Mouse (Mus musculus) forebrain, embryonic 14.5 days (tissue): ENCODE data around the gene Sh3bp5l. TPM values are rescaled to one million over a fixed set of nuclear protein-coding genes. Genes with fewer than 3 reads are reported as not detected.

Experiments
- ATAC-seq: fragments of 200-750 bp; cut with Nextera tagmentation; 2 replicates; pipeline ENCODE4 v1.8.0; 2017; ENCODE audit warnings: mild to moderate bottlenecking, moderate library complexity
- DNase-seq: peaks from one replicate; pipeline ENCODE4 v3.0.0-alpha.2; 2015; ENCODE audit warnings: low spot score
- H3K27ac ChIP-seq: fragments of 300-500 bp; sonication (generic); 2 replicates; pipeline ENCODE4 v1.5.1; 2014; ENCODE audit warnings: low read depth, mild to moderate bottlenecking, control low read depth, low read length, moderate library complexity
- H3K27me3 ChIP-seq: fragments of 300-500 bp; sonication (generic); replicated peaks from 2 replicates; pipeline ENCODE4 v1.6.1; 2014; ENCODE audit warnings: low read length, control low read depth, mixed read lengths; ENCODE audit not compliant: control insufficient read depth, insufficient read depth
- H3K36me3 ChIP-seq: fragments of 300-500 bp; sonication (generic); 2 replicates; pipeline ENCODE4 v1.6.1; 2014; ENCODE audit warnings: low read length, control low read depth; ENCODE audit not compliant: control insufficient read depth, insufficient read depth
- H3K4me1 ChIP-seq: fragments of 300-500 bp; sonication (generic); 2 replicates; pipeline ENCODE4 v1.6.1; 2014; ENCODE audit warnings: antibody characterized with exemption, low read length, control low read depth; ENCODE audit not compliant: control insufficient read depth, insufficient read depth
- H3K4me2 ChIP-seq: fragments of 300-500 bp; sonication (generic); 2 replicates; pipeline ENCODE4 v1.6.1; 2014; ENCODE audit warnings: mild to moderate bottlenecking, control low read depth, low read length
- H3K4me3 ChIP-seq: fragments of 300-500 bp; sonication (generic); 2 replicates; pipeline ENCODE4 v1.5.1; 2014; ENCODE audit warnings: low read depth, low read length, control low read depth
- H3K9ac ChIP-seq: fragments of 300-500 bp; sonication (generic); 2 replicates; pipeline ENCODE4 v1.6.1; 2014; ENCODE audit warnings: mild to moderate bottlenecking, low read length, control low read depth, moderate library complexity
- H3K9me3 ChIP-seq: fragments of 300-500 bp; sonication (generic); replicated peaks from 2 replicates; pipeline ENCODE4 v1.6.1; 2016; ENCODE audit warnings: low read length, control low read depth, mixed read lengths; ENCODE audit not compliant: control insufficient read depth
- WGBS: fragments of 180-500 bp; shearing (Covaris S2); extraction: QIAGEN DNeasy Blood & Tissue Kit; methylation state at CpG from one replicate; pipeline ENCODE4 v1.1.7; 2014; 5-methylcytosine and 5-hydroxymethylcytosine counted together
- polyA plus RNA-seq: library from polyadenylated mRNA; unstranded; fragments of >200 nt; fragmentation: Nextera tagmentation; extraction: Ambion mirVana; gene quantifications from 2 replicates; pipeline ENCODE4 v1.2.1, GENCODE M21; 2014

The Sh3bp5l gene
- polyA plus RNA-seq, 1 experiment from 2014 or later, result 29.5 TPM

DNA sequence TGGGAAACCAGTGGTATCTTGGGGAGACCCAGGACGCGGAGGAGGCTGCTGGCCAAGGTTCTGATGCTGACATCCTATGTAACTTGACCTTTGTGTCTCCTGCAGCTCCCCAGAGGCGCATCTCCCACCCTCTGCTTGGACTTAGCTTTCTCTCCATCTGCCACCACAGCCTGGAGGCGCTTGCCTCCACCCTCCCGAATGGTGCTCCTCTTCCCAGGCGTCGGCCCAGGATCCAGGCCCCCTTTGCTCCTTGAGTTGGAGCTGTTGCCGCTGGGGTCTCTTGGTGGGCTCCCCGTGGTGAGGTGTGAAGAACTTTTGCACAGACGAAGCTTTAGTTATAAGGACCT is 598 bp downstream of the Sh3bp5l start:
- Histone ChIP-seq H3K27me3 (no peaks in the 10 kb centered on the region), H3K27ac (no peak overlapping the region), H3K4me3 (peak overlapping the region; percentile 86), H3K9me3 (no peaks in the 10 kb centered on the region), H3K36me3 (peaks cover 34% of the 10 kb centered on the region), H3K4me1 (peaks cover 23% of the 10 kb centered on the region), H3K9ac (peak overlapping the region; percentile 77), H3K4me2 (peak overlapping the region; percentile 90)
- DNase-seq, result no peak
- no peak for ATAC-seq
- WGBS, result 26% methylated on average over 10 of the region's 10 CpGs

DNA sequence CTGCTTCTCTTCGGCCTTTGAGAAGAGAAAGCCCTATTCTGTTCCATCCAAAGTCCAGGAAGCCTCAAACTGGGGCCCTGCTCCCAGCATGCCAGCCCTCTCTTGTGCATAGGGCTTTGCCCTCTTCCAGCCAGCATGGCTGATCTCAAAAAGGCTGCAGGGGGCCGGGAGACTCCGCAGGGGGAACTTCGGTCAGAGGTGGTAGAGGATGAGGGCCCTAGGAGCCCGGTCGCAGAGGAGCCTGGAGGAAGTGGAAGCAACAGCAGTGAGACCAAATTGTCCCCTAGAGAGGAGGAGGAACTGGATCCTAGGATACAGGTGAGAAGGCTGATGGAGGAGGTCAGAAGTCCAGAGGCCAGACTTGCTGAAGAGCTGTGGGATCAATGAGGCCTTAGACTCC is 1.0 kb downstream of the Sh3bp5l start:
- peaks cover 37% of the 10 kb centered on the region for H3K36me3 ChIP-seq
- H3K4me2 ChIP-seq, result peak overlapping the region; percentile 90
- H3K4me3 ChIP-seq, result peak overlapping the region; percentile 86
- no peak for DNase-seq
- ATAC-seq, result no peak
- peaks cover 23% of the 10 kb centered on the region for H3K4me1 ChIP-seq
- H3K9ac ChIP-seq, result peak overlapping the region; percentile 77
- no peaks in the 10 kb centered on the region for H3K9me3 ChIP-seq
- H3K27me3 ChIP-seq, result no peaks in the 10 kb centered on the region
- no peak overlapping the region for H3K27ac ChIP-seq
- WGBS, result 91% methylated on average over 6 of the region's 6 CpGs

DNA sequence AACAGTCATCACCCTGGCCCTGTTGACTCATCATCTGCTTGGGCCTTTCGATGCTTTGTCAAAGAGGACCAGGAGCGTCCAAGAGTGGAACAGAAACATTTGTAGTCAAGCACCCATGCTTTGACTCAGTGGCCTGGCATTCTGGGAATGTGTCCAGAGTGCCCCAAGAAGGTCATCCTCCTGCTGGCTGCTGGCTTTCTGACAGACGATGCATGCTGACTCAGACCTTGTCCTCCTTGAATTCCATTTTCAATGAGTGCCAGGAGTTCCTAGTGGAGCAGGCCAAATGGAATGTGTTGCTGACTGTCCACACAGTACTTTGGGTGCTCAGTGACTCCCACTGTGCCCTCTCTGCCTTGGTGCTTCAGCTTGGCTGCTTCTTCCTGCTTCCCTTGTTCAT is 4.2 kb downstream of the Sh3bp5l start:
- H3K36me3 ChIP-seq, result peaks cover 52% of the 10 kb centered on the region
- 88% methylated on average over 3 of the region's 3 CpGs for WGBS

DNA sequence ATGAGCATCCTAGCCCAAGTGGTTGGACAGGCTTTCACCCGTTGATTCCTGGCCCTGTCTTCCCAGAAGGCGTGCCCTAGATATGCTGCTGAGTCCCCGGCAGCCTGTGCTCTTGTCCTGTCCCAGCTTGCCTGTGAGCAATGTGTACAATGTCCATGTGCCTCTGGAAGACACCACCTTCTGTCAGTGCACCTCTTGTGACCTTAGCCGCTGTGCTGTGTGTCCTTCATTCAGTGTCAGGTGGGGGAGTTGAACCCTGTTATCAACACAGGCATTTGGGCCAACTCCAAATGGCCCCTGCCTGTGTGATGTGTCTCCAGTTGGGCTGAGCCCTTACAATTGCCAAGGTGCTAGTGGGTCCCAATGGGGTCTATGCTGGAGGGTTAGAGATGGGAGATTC is 16.2 kb downstream of the Sh3bp5l start:
- H3K36me3 ChIP-seq, result peaks cover 47% of the 10 kb centered on the region

More for the DNA sequence above, 4.2 kb downstream of the Sh3bp5l start:
- DNase-seq (no peak), ATAC-seq (no peak)
- H3K9me3 ChIP-seq, result no peaks in the 10 kb centered on the region
- H3K4me2 ChIP-seq, result no peak overlapping the region
- H3K4me1 ChIP-seq, result peaks cover 15% of the 10 kb centered on the region
- no peak overlapping the region for H3K27ac ChIP-seq
- no peak overlapping the region for H3K4me3 ChIP-seq
- no peak overlapping the region for H3K9ac ChIP-seq
- no peaks in the 10 kb centered on the region for H3K27me3 ChIP-seq

DNA sequence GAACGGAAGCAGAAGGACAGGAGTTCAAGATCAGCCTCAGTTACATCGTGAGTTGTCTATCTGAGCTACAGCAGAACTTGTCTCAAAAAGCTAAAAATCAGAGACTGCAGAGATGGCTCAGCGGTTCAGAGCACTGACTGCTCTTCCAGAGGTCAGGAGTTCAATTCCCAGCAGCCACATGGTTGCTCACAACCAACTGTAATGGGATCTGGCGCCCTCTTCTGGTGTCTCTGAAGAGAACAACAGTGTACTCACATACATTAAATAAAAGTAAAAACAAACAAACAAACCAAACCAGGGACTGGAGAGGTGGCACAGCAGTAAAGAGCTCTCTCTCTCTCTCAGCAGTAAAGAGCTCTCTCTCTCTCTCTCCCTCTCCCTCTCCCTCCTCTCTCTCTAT is 20.1 kb downstream of the Sh3bp5l start:
- WGBS, result 67% methylated on average over 4 of the region's 4 CpGs
- no peak overlapping the region for H3K27ac ChIP-seq
- H3K4me1 ChIP-seq, result no peaks in the 10 kb centered on the region
- no peaks in the 10 kb centered on the region for H3K27me3 ChIP-seq
- no peak overlapping the region for H3K4me3 ChIP-seq
- no peak overlapping the region for H3K4me2 ChIP-seq
- no peaks in the 10 kb centered on the region for H3K9me3 ChIP-seq
- peaks cover 26% of the 10 kb centered on the region for H3K36me3 ChIP-seq
- no peak overlapping the region for H3K9ac ChIP-seq
- no peak for DNase-seq
- no peak for ATAC-seq

More for the DNA sequence above, 16.2 kb downstream of the Sh3bp5l start:
- Histone ChIP-seq H3K4me3 (no peak overlapping the region), H3K4me1 (no peaks in the 10 kb centered on the region), H3K27me3 (no peaks in the 10 kb centered on the region), H3K4me2 (no peak overlapping the region), H3K9ac (no peak overlapping the region), H3K9me3 (no peaks in the 10 kb centered on the region), H3K27ac (no peak overlapping the region)
- DNase-seq (no peak), ATAC-seq (no peak)
- 97% methylated on average over 4 of the region's 4 CpGs for WGBS

DNA sequence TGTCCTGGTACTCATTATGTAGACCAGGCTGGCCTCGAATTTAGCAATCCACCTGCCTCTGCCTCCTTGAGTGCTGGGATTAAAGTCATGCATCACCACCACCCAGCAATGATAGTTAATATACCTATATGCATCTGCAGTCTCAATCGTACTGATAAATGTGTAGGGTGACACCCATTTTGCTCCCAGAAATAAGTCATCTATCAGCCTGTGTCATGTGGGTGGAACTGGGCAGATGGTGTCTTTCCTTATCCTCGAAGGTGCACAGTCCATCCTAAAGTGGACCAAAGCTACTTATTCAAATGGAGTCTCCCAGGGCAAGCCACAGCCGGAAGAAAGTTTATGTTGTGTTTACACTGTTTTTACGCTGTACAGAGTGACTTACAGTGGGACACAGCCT is 20.7 kb downstream of the Sh3bp5l start:
- no peak overlapping the region for H3K4me3 ChIP-seq
- ATAC-seq (no peak), DNase-seq (no peak)
- H3K4me1 ChIP-seq, result no peaks in the 10 kb centered on the region
- 89% methylated on average over 5 of the region's 5 CpGs for WGBS
- H3K27ac ChIP-seq, result no peak overlapping the region
- H3K9me3 ChIP-seq, result no peaks in the 10 kb centered on the region
- no peak overlapping the region for H3K9ac ChIP-seq
- H3K4me2 ChIP-seq, result no peak overlapping the region
- H3K36me3 ChIP-seq, result peaks cover 20% of the 10 kb centered on the region
- no peaks in the 10 kb centered on the region for H3K27me3 ChIP-seq

DNA sequence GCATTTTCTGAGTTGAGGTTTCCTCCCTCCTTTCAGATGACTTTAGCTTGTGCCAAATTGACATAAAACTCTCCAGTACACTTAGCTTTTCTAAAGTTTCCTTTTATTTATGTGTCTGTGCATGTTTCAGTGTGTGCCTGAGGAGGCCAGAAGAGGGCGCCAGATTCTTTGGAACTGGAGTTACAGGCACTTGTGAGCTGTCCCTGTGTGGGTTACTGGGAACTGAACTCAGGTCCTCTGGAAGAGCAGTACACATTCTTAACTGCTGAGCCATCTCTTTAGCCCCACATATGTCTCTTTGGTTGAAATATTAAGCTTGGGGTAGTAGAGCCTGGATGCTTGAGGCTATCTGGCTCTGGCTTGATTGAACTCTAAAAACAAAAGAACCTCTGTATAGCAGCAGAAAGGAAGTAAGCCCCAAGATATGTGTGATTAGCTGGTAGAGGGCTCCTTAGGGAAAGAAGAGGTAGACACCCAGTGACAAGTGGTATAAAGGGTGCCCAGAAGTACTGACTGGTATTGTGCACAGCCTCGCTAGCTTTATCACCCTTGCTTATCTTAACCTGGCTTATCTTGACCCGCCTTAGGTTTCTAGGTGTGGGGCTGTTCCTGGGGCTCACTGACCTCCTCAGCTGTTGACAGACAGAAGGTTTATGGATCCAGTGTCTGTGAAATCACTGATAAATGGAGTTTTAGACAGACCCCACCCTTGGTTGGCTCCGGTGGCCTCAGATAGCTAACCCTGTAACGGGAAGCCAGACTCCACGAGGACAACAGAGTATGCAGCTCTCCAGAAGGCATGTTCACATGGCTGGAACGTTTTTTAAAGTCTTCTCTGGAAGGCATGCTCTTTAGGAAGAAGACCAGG is 22.4 kb downstream of the Sh3bp5l start:
- WGBS, result 70% methylated on average over 7 of the region's 7 CpGs
- Histone ChIP-seq H3K4me3 (no peak overlapping the region), H3K27ac (no peak overlapping the region), H3K4me1 (no peaks in the 10 kb centered on the region), H3K9ac (no peak overlapping the region), H3K9me3 (no peaks in the 10 kb centered on the region), H3K36me3 (peaks cover 3% of the 10 kb centered on the region), H3K27me3 (no peaks in the 10 kb centered on the region), H3K4me2 (no peak overlapping the region)
- ATAC-seq (no peak), DNase-seq (no peak)

DNA sequence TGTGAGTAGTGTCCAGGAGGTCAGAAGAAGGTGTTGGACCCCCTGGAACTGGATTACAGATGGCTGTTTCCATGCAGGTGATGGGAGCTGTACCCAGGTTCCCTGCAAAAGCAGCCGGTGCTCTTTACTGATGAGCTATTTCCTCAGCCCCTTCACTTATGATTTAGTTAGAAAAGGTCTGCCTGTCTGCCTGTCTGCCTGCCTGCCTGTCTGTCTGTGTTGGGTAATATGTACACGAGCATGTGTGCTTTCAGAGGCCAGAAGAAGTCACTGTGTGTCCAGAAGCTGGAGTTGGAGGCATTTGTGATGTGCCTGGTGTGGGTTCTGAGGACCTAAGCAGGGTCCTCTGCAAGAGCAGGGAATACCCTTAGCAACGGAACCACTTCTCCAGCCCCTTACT is 23.2 kb downstream of the Sh3bp5l start:
- H3K4me2 ChIP-seq, result no peak overlapping the region
- peaks cover under 1% of the 10 kb centered on the region; the same call in 1 of the 2 replicates for H3K36me3 ChIP-seq
- WGBS, result 83% methylated on average over 3 of the region's 3 CpGs
- no peak for DNase-seq
- no peaks in the 10 kb centered on the region for H3K27me3 ChIP-seq
- no peaks in the 10 kb centered on the region for H3K4me1 ChIP-seq
- H3K9ac ChIP-seq, result no peak overlapping the region
- no peaks in the 10 kb centered on the region for H3K9me3 ChIP-seq
- no peak overlapping the region for H3K27ac ChIP-seq
- ATAC-seq, result no peak
- no peak overlapping the region for H3K4me3 ChIP-seq

DNA sequence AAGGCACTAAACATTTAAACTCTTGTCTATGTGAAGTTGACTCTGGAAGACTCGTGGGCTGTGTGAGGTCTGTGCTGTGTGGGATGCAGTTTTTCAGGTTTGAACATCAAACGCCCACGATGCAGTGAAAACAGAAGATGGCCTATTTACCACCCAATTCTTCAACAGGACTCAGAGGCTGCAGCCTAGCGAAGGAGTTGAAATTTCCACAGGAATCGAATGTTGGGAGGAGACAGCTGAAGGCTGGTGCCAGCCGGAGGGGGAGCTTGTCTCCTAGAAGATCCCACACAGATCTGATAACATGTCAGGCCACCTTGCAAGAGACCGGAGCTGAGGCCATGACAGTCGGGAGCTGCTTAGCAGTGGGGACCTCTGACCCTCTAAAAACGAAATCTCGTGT is 24.0 kb downstream of the Sh3bp5l start:
- 76% methylated on average over 10 of the region's 10 CpGs for WGBS
- Histone ChIP-seq H3K27me3 (no peaks in the 10 kb centered on the region), H3K4me3 (no peak overlapping the region), H3K36me3 (no peaks in the 10 kb centered on the region), H3K4me2 (no peak overlapping the region), H3K9me3 (no peaks in the 10 kb centered on the region), H3K4me1 (no peaks in the 10 kb centered on the region), H3K9ac (no peak overlapping the region), H3K27ac (no peak overlapping the region)
- DNase-seq (no peak), ATAC-seq (no peak)
